Mouse (Mus musculus): ENCODE data around the gene Acrv1. TPM values are rescaled to one million over a fixed set of nuclear protein-coding genes. Genes with fewer than 3 reads are reported as not detected.

The Acrv1 gene
- polyA plus RNA-seq (2012; rRNA removed), result not detected in 2 replicates

GRCm38 (mm10) chr9:36692920-36693319, at the start of gene Acrv1:
Acrv1 (plus strand) TSS chr9:36693220.

DNA sequence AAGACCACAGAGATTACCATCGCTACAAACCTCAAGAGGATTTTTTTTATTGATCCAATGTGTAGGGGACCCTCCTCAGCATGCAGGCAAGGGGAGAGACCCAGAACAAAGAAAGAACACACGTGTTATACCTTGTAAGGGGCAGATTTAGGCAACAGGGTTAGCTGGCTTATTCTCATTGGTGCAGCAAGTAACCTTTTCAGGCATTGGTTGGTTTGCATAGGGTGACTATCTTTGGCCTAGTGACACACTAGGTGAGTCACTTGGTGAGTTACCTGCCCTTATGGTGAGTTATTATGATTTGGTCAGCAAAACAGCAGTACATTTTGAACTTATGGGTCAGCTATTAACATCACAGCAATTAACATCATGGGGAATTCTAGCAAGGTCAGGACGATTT, 49.7 kb upstream of the Acrv1 start, which contains the start of gene A630095E13Rik:
TSS of gene A630095E13Rik (minus strand) at position 101 of the 400 bp plus-strand sequence.

GRCm38 (mm10) chr9:36727034-36727755, 34.2 kb downstream of the Acrv1 start, which contains the start of gene Chek1:
Chek1 (minus strand) TSS chr9:36727065.

Other genes with a start within 250 kb of the Acrv1 start
- not detected in 2 replicates for gene Gm9513, start 217.6 kb upstream of the Acrv1 start, polyA plus RNA-seq (2012; rRNA removed)
- gene Gm5615, start 151.3 kb upstream of the Acrv1 start, polyA plus RNA-seq (2012; rRNA removed), result not detected in 2 replicates
- gene Gm17689, start 110.6 kb upstream of the Acrv1 start, polyA plus RNA-seq (2012; rRNA removed), result not detected in 2 replicates
- not detected in 2 replicates for gene A630095E13Rik, start 49.8 kb upstream of the Acrv1 start, polyA plus RNA-seq (2012; rRNA removed)
- gene Chek1, start 33.8 kb downstream of the Acrv1 start, polyA plus RNA-seq (2012; rRNA removed), result 10.2 and 12.0 TPM in 2 replicates
- 92.6 and 117 TPM in 2 replicates for gene Stt3a, start 74.5 kb downstream of the Acrv1 start, polyA plus RNA-seq (2012; rRNA removed)
- gene Ei24, start 104.2 kb downstream of the Acrv1 start, polyA plus RNA-seq (2012; rRNA removed), result 97.8 and 103 TPM in 2 replicates
- 308 and 382 TPM in 2 replicates for gene Fez1, start 128.6 kb downstream of the Acrv1 start, polyA plus RNA-seq (2012; rRNA removed)

Measured in central nervous system, embryonic 14 days (tissue).